Mouse (Mus musculus) bone marrow macrophage, adult 2 months (primary cell): ENCODE results near the gene Gm527.

Source experiments
- CTCF ChIP-seq: IDR thresholded peaks from 2 replicates; pipeline ENCODE4 v1.5.1; 2012; ENCODE audit warnings: low read depth, mild to moderate bottlenecking, low read length, moderate library complexity
- POLR2A ChIP-seq: IDR thresholded peaks from 2 replicates; pipeline ENCODE4 v1.6.1; 2012; ENCODE audit warnings: mild to moderate bottlenecking, low read depth, low read length, borderline replicate concordance

DNA sequence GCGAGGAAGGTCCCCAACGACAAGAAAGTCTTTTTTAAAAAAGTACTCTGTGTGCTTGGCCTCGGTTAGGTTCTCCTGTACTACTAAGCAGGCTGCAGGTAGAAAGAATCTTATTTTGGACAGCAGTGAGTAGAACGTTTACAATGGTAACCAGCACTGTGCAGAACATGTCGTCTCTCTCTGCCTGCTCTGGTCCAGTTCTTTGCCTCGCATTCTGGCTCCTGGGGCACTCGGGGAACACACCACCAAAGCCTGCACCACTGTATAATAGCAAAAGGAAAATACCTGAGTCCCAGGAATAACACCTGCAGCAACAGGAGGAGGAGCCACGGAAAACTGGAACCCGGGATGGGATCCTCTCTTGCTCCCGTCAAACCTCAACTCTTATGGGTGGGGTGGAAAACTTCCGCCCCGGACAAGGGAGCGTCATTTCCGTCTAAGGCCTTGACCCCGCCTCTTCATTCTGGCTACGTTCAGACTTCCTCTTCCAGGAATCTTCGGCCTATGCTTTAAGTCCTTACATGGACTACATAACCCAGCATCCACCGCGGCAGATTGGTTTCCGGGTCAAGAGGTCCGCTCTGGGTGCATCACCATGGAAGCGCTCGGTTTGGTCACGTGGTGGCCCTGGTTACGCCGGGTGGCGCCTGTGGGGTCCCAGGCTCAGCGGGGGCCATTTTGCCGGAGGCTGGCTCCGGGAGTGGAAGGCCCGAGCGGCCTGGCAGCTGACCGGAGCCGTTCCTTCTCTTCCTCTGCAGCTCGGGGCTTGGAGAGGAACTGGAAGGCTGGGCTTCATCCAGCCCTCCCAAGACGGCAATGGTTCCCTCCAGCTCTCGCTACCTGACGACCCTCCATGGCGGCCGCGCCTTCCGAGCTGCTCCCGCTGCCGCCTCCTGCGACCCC lies 47.7 kb downstream of the Gm527 start, which contains the start of the genes Klhl28 and Togaram1:
- TF ChIP-seq POLR2A (peak; percentile 81), CTCF (no peak)
